Mouse (Mus musculus) spleen, postnatal 14 days (tissue): ENCODE measurements around the gene Gm826.

Experiments used
- DNase-seq, 2 experiments: peaks; one replicate each; pipeline ENCODE4 v3.0.0; 2021 to 2022; ENCODE audit warnings: low spot score in 2 of 2

Gm826 gene

GRCm38 (mm10) chr2:160353581-160353980, 19.6 kb upstream of the Gm826 start:
- DNase-seq: no peak

- DNase-seq: no peak
These were observed 17.1 kb upstream of the Gm826 start for GRCm38 (mm10) chr2:160351038-160351574.

- DNase-seq: no peak
These were observed 15.6 kb upstream of the Gm826 start for GRCm38 (mm10) chr2:160349578-160349977.

GRCm38 (mm10) chr2:160348796-160349195, 14.8 kb upstream of the Gm826 start:
- DNase-seq: no peak

- no peak for DNase-seq
These were observed 14.2 kb upstream of the Gm826 start for GRCm38 (mm10) chr2:160348072-160348604.

GRCm38 (mm10) chr2:160345644-160346043, 11.7 kb upstream of the Gm826 start:
- DNase-seq: no peak

GRCm38 (mm10) chr2:160340121-160340520, 6.2 kb upstream of the Gm826 start:
- DNase-seq: no peak

GRCm38 (mm10) chr2:160339595-160339994, 5.6 kb upstream of the Gm826 start:
- no peak for DNase-seq

- DNase-seq: no peak
These were observed 2.1 kb upstream of the Gm826 start for GRCm38 (mm10) chr2:160336053-160336452.

- no peak for DNase-seq
These were observed 1.1 kb upstream of the Gm826 start for GRCm38 (mm10) chr2:160335043-160335442.

- DNase-seq: no peak
These were observed 1.2 kb downstream of the Gm826 start for GRCm38 (mm10) chr2:160332516-160333325.

GRCm38 (mm10) chr2:160328886-160329285, 5.1 kb downstream of the Gm826 start:
- no peak for DNase-seq

GRCm38 (mm10) chr2:160327716-160328115, 6.2 kb downstream of the Gm826 start:
- DNase-seq: no peak

- peak in 1 of 2 experiments; percentile 13 for DNase-seq
These were observed 6.8 kb downstream of the Gm826 start for GRCm38 (mm10) chr2:160327167-160327566.

GRCm38 (mm10) chr2:160325105-160325644, 8.8 kb downstream of the Gm826 start:
- no peak for DNase-seq

GRCm38 (mm10) chr2:160321829-160322228, 12.1 kb downstream of the Gm826 start:
- no peak for DNase-seq

- no peak for DNase-seq
These were observed 15.7 kb downstream of the Gm826 start for GRCm38 (mm10) chr2:160318255-160318654.

- DNase-seq: no peak
These were observed 20.4 kb downstream of the Gm826 start for GRCm38 (mm10) chr2:160313595-160314007.

- DNase-seq: no peak
These were observed 28.9 kb downstream of the Gm826 start for GRCm38 (mm10) chr2:160305070-160305469.

GRCm38 (mm10) chr2:160303992-160304391, 30.0 kb downstream of the Gm826 start:
- DNase-seq: no peak

GRCm38 (mm10) chr2:160302013-160302412, 31.9 kb downstream of the Gm826 start:
- DNase-seq: no peak

- no peak for DNase-seq
These were observed 35.4 kb downstream of the Gm826 start for GRCm38 (mm10) chr2:160298586-160298985.
